Mouse (Mus musculus): ENCODE measurements around the gene Mafg.
"Not testable (repeated sequence)": the region's sequence is repeated elsewhere in the genome, so short reads cannot be mapped to it uniquely, and the experiment has no call there.

Mafg gene

GRCm38 (mm10) chr11:120633520-120634343 lies at the start of gene Mafg:
Gene Mafg (minus strand): TSS chr11:120633600.
- peak; percentile 93 for DNase-seq

DNA sequence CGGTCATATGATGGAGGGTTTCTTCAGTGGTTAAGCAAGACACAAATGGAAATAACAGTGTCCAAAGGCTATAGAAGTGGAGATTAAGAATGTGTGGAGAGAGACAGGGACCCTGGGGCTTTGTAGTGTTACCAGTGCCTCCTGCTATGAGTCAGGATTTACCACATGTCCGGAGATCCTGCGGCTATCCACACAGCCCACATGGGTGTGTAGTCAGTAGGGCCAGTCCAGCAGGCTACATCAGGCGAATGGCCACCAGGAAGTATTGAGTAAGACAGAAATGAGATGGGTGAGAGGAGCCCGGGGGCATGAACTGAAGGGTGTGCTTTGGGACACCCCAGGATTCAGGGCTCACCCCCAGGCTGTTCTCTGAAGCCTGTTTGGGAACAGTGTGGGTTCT lies 49.3 kb upstream of the Mafg start:
- DNase-seq: no peak

DNA sequence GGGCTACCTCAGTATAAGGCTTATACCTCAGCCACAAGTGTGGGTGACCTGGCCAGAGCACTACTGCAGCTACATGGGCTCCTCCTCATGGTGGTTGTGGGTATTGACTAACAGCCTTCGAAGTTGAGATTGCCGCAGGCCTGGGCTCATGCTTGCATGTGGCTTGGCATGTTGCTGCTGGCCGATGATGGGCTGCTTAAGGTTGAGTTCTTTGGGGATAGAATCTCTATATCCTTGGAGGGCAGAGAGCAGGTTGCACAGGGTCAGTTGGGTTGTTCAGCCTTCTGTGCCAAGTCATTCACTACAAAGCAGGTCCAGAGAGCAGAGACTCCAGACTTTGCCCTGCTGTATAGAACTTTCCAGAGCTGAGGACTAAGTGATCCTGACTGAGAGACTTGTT lies 46.5 kb upstream of the Mafg start:
- no peak for DNase-seq

GRCm38 (mm10) chr11:120676951-120677350 lies 43.6 kb upstream of the Mafg start:
- no peak for DNase-seq

DNA sequence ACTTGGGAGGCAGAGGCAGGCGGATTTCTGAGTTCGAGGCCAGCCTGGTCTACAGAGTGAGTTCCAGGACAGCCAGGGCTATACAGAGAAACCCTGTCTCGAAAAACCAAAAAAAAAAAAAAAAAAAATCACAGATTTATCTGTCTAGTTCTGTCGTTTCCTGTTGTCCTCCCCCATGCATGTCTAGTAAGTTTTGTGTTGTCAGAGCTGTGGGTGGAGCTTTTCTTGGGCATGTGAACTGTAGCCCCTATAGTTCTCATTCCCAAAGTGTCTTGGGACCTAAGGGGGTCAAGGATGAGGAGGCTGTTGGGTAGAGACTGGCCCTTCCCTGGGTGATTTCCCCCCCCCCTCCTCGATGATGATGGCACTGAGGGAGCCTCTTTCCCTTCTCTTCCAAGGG lies 42.5 kb upstream of the Mafg start:
- DNase-seq: not testable (repeated sequence)

- DNase-seq: no peak
Observed at GRCm38 (mm10) chr11:120673594-120674122, 40.3 kb upstream of the Mafg start.

DNA sequence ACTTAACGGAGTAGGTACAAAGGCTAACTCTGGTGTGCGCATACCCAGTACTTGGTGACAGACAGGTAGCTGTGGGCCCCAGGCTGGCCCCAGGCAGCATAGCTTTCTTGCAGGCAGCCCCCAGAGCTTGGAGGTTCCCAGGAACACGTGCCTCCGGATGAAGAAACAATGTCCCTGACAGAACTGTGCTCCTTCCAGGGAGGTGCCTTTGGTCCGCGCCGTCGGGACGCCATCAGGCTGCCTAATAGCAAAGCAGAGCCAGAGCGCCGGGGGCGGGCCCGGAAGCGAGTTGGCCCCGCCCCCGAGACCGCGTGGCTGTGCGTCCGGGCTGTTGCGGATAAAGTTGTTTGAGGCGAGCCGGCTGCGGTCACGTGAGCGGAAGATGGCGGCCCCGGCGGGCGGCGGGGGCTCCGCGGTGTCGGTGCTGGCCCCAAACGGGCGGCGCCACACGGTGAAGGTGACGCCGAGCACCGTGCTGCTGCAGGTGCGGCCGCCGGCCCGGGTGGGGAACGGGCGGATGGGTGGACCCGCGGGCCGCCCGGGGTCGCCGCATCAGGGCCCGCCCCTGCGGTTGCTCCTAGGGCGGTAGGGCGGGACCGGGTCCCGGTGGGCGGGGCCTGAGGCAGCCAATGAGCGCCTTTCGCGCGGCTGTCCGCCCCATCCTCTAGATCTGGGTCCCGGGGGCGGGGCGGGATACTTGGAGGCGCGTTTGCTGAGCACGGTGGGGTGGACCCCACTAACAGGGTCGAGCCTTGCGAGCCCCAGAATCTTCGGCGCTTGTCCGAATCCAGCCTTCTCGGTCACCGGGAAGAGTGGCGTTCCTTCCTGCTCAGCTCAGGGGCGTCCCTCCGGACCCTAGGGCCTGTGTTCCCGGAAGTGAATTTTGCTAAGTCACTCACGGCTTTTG lies 39.5 kb upstream of the Mafg start, which contains the start of gene Aspscr1:
Gene Aspscr1 (plus strand): TSS at position 287 of the 907 bp plus-strand sequence.
- peak; percentile 96 for DNase-seq

- no peak for DNase-seq
Observed at GRCm38 (mm10) chr11:120666617-120667016, 33.2 kb upstream of the Mafg start.

DNA sequence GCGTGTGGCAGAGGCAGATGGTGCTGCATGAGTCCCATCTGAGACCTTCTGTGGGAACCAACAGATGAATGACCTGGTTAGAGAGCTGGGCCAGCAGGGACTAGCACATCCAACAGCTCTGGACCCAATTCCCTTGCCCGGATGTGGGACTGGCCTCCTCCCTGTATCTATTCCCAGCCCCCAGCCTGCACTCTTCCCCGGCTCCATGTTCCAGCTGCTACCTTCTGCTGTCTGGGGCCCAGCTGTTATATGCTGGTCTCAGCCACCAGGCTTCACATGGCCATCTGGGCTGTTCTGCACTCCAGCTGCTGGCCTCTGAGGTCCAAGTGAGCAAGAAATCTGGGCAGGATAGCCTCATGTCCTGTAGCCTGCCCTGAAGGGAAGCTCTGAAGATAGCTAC lies 32.0 kb upstream of the Mafg start:
- DNase-seq: no peak

GRCm38 (mm10) chr11:120663714-120664113 lies 30.3 kb upstream of the Mafg start:
- DNase-seq: no peak

- DNase-seq: no peak
Observed at GRCm38 (mm10) chr11:120662759-120663158, 29.4 kb upstream of the Mafg start.

DNA sequence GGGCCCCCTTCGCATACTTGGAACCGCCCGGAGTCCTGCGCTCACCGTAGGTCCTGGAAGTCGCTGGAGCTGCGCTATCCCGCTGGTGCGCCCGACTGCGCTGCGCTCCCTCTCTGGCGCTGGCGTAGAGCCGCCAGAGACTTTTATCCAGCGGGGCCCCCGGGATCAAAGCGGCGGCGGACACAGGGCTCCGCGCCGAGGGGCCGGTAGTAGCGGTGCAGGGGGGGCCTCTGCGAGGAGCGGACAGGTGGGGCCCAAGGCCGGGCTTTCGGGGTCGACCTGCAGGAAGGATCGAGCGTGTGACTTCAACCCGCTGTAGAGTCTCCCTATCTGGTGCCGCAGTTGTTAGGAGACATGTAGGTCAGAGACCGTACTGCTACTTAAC lies 27.7 kb upstream of the Mafg start, which contains the start of gene Notum:
Gene Notum (minus strand): TSS at position 100 of the 385 bp plus-strand sequence.
- no peak for DNase-seq

DNA sequence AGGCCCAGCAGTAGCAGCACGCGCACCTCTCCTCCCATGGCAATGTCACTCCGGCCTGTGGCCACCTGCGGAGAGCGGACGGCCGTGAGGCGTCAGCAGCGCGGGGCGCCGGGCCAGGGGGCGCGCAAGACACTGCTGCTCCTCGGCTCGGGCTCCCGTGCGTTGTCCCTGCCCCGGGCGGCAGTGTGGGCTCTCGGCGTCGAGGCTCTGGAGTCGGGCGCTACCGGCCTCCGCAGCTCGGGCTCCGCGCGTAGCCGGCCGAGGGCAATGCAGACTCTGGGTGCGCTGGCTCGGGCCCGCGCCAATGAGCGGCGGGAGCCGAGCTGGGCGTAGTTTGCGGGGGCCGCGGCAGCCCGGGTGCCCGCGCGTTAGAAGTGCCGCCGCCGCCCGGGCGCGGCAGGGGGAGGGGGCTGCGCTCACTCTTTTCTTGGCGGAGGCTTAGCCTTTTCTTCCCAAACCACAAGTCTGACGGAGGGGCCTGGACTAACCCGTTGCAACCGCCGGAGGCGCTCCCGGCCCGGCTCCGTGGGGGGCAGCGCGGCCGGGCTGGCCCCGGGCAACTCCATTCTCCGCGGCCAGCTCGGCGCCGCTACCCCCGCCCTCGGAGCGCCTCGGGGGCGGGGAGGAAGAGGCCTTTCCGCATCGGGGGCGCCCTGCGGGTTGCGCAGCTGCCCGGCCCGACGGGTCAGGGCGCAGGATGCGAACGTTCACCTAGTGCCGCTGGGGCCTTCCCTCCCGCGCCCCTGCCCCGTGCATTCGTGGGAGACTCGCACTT lies 27.1 kb upstream of the Mafg start:
- no peak for DNase-seq

- no peak for DNase-seq
Observed at GRCm38 (mm10) chr11:120659509-120660300, 26.3 kb upstream of the Mafg start.

GRCm38 (mm10) chr11:120658876-120659410 lies 25.5 kb upstream of the Mafg start:
- peak; percentile 72 for DNase-seq

DNA sequence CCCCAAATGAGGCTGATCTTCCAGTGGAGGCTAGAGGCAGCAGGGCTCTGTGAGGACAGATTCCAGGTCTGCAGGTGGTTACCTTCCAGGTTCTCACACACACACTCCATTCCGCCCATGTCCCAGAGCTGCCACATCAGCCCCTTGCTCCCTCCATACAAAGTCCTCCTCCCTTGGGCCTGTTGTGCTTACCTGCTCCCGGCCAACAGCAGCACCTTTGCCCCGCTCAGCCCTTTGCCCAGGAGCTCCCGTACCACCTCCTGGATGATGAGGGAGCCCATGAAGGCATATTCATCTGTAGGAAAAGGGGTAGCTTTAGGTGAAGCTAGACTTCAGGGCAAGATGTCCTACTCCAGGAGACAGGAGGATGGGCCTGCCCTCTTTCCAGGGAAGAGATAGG lies 23.9 kb upstream of the Mafg start:
- DNase-seq: no peak

DNA sequence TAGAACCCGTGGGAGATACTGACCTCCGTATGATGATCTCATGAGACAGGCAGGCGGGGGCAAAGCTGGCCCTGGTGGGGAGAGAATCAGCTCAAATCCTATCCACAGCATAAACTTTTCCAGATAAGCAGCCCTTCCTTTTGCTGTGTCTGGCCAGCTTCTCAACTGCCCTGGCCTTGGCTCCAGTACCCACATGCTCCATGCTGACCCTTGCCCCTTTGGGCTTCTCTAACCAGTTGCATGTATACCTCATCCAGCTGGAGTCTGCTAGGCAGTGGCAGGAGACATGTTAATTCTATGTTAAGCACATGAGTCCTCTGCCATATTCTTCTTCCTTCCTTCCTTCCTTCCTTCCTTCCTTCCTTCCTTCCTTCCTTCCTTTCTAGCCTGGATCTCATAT lies 21.3 kb upstream of the Mafg start:
- DNase-seq: no peak

DNA sequence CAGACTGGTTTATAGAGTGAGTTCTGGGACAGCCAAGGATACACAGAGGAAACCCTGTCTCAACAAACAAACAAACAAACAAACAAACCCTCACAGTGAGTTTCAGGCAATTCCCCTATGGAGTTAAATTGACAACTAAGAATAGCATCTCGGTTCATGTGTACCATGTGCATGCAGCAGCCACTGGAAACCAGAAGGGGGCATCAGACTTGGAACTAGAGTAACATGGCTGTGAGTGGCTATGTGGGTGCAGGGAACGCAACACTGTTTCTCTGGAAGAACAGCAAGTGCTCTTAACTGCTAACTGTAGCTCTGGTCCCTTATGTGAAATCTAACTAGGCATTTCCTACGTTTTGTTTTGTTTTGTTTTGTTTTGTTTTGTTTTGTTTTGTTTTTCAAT lies 18.5 kb upstream of the Mafg start:
- DNase-seq: no peak

GRCm38 (mm10) chr11:120648001-120648476 lies 14.6 kb upstream of the Mafg start, which contains the start of gene Myadml2:
Gene Myadml2 (minus strand): TSS chr11:120648158.
- DNase-seq: no peak

DNA sequence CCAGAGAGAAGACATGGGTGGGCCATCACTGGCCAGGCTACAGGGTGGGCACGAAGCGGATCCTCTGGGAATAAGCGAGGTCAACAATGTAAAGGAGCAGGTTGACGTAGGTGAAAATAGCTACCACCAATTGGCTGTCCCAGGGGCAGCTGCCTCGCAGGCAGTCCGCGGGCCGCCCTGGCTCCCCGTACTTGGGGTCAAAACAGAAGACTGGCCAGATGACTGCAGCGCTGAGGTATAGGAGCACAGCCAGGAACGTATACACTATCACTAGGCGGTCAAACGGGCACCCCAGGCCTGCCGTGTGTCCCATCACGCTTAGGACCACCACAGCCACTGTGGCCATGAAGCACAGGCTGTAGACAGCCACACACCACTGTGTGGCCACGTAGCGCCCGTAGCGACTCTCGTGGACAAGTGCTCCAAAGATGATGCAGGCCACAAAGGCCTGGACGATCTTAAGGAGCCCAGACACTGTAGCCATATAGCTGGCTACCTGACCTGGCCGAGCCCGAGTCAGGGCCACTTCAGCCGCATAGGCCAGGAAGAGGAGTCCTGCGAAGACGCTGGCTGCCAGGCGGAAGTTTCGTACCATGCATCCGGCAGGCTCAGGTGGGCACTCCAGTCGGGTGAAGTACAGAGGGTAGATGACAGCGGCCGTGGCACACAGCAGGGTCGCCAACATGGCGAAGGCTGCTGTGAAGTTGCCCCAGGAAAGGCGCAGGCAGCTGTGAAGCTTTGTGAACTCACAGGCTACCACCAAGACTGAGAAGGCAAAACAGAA lies 13.8 kb upstream of the Mafg start:
- no peak for DNase-seq
